Mouse (Mus musculus) A20 (cell line): Measurements from ENCODE around the gene Sdhaf2.

Experiments
- DNase-seq: peaks from one replicate; pipeline ENCODE4 v3.0.0-alpha.2; 2011; ENCODE audit warnings: low read depth, low spot score

The Sdhaf2 gene

DNA sequence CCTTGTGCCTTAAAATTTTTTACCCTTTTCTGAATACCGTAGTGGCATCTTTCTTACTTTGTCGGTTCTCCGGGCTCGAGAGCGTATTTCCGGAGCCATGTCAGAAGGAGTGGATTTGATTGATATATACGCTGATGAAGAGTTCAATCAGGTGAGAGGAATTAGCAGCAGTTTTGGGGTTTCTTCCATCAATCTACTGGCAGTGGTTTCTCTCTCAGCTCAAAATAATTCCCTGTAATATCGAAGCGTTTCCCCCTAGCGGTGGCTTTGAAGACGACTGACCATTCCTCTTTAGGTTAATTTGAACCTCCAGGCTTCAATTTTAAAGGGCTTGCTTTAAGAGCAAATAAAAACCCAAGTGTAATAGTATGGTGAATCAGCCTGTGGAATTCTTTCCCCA, at the start of gene Sdhaf2:
Sdhaf2 (minus strand) TSS at position 233 of the 400 bp plus-strand sequence.
- DNase-seq = peak; percentile 66

DNA sequence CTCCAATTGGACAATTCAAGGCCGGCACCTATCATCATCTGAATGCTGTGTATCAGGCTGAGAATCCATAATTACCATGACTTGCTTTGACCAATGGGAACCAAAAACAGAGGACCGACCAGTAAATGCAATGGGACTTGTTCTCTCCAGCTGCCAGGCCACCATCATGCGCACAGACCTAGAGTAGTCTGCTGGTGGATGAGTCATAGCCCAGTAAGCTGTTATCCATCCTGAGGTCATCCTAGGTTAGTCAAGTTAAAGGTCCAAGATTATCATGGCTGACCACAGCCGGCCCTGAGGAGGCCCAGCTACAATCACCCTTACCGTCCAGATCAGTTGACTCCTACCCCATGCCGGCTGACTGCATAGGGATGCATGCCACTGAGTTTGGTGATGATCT, 43.7 kb upstream of the Sdhaf2 start:
- DNase-seq = no peak

DNA sequence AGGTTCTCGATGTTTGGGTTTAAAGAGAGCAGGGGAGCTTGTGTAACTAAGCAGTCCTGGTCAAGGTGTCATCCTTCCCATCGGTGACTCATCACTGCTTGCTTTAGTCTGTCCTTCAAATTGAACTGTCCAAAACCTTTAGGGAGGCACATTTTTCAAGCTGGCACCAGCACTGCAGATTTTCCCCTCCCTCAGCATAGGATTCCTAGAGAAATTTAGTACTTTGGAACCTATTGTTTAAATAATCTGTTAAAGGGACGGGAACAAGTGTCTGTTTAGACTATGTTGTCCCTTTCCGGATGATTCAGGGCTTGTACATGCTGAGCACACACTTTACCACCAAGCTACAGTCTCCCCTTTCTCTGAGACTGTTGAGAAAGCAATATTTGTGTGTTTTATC, 39.3 kb upstream of the Sdhaf2 start:
- DNase-seq = no peak

DNA sequence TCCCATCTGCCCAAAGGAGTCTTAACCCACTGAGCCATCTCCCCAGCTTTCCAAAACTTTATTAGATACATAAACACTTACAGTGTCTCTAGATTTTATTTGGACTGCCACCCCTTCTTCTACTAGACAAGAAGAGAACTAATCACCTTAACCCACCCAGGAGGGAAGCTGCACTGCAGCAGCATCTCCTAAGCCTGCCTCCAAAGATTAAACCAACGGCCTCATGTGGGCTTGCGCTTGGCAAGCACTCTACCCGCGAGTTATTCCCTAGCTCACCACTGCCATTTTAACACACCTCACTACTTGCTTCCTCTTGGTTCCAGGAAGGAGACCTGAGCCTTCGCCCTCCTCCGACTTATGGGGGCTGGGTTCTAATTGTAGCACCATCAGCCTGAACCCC, 38.3 kb upstream of the Sdhaf2 start:
- no peak for DNase-seq

DNA sequence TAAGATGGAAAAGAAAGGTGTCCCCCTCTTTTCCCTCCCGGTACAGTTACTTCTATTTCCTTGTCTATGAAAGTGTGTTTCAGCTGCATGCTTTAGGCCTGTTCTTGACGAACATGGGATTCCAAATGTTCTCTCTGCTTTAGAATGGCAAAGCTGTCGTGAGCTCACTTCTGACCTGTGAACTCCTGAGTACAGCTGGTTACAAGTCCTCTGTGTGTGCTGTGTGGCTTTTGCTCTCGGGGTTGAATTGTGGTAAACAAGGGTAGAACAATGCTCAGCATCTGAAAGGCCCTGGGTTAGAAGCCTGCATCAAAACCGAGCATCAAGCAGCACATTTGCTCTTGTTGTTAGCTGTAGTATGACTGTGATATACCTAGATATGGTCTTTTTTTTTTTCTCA, 36.4 kb upstream of the Sdhaf2 start:
- no peak for DNase-seq

DNA sequence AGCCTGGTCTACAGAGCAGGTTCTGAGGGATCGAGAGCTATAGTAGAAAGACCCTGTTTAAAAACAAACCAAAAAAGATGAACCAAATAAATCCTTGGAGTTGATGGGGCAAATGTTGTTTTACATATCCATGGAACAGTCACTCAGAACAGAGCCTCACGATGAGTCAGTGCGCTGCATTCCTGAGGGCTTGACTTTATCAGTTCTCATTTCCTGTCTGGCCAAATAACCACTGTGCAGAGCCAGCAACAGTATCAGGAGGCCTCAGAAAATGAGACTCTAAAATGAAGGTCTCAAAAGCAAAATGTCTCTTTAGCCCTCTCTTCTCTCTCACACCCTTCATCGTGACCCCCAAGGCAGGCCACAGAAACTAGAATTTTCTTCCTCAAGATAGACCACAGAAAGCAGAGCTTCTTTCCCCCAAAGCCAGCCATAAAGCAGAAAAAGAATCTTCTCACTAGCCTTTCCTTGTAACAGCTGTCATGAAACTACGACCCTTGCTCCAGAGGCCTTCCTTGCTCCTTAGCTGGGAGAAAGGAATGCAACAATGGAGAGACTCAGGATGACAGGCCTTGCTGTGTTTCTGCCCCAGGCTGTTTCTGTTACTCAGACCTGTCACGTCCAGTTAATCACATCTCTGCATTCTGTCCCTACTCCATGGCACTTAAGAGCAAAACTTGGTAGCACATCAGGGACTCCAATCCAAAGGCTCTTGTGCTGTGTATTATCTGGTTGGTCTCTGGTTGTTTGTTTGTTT, 35.8 kb upstream of the Sdhaf2 start:
- DNase-seq = no peak

DNA sequence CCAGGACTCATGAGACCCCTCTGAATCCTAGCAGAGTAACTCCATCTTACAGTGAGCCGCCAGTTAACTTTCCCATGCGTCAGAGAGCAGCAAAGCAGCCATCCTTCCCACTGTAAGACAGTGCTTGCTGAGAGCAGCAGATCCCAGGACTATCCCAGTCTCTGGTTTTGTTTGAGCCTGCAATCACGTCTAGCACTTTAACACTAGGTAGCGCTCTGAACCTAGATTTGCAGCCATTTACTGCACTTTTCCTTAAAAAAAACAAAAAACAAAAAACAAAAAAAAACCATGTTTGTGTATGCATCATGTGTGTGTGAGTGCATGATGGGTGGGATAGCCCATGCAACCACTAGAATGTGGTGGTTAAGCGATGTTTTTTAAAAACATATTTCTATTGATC, 34.2 kb upstream of the Sdhaf2 start:
- DNase-seq = peak; percentile 29

DNA sequence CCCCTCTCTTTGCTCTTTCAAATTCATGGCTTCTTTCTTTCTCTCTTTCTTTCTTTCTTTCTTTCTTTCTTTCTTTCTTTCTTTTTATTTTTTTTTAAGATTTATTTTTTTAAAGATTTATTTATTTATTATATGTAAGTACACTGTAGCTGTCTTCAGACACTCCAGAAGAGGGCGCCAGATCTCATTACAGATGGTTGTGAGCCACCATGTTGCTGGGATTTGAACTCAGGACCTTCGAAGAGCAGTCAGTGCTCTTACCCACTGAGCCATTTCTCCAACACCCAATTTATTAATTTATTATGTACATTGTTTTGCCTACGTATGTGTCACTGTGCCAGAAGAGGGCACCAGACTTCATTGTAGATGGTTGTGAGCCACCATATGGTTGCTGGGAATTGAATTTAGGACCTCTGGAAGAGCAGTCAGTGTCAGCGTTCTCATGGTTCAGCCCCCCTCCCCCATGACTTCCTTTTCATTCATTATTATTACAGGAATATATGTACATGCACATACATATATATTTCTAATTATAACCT, 32.0 kb upstream of the Sdhaf2 start:
- DNase-seq = peak; percentile 42

DNA sequence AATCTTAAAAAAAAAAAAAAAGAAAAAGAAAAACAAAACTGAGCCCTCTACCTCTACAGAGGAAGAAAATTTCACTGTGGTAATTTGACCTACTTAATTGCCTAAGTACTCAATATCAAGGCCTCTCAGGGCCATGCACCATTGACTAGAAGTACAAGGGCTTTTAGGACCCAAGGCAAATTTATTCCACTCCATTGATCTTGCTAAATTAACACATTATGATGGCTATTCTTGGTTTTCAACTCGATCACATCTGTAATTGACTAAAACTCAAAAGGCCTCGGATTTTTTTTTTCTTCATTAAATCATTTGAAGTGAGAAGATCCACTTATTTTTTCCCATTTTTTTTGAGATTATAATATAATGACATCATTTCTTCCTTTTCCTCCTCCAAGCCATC, 31.5 kb upstream of the Sdhaf2 start:
- DNase-seq = no peak

DNA sequence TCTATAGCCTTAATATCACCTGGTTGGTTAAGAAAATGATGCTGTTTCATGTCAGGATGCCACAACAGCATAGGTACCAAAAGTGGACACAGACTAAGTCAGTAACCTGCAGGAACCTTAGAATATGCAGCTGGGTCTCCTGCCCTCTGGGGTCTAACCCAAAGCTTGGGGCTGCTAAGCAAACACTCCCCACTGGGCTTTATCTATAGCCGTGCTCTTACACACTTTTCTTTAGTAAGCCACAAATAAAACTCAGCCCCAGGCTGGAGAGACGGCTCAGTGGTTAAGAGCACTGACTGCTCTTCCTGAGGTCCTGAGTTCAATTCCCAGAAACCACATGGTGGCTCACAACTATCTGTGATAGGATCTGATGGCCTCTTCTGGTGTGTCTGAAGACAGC, 31.1 kb upstream of the Sdhaf2 start:
- DNase-seq = no peak

DNA sequence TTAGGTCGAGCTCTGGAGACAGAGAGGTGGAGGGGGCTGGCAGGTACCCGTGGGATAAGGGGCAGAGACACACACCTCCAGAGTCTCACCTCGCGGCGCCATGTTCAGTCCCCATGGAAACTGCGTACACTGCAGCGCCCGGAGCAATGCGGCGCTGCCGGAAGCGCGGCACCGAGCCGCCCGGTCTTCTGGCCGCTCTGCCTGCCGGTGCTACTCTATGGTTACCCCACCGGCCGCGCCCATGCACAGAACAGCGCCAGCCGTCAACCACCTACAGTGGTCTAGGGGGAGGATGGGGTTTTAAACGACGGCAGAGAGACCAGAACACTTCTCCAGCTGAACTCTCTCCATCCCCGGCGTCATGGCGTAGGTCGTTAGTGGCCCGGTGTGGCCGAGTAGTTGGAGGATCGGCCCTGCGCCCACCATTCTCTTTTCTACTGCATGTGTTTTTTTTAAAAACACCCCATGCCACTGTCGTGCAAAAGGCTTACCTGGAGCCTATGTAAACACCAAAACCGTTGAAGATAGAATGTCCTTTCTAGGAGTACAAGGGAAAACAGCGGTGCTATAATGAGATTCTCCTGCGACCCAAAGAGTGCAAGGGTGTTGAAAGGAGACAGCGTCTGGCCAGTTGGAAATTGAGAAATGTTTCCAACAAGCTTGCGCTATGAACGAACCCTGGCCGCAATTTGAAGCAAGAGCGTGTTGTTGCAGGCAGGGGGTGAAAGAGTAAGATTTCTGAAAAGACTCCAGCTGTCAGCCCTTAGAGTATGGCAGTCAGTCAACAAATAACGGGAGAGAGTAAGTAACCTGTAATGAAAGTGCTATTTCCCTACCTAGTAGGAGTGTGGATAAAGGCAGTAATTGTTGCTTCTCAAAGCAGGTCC, 29.9 kb upstream of the Sdhaf2 start, which contains the start of gene Tmem216:
Tmem216 (minus strand) TSS at position 615 of the 887 bp plus-strand sequence.
- DNase-seq = peak; percentile 88

DNA sequence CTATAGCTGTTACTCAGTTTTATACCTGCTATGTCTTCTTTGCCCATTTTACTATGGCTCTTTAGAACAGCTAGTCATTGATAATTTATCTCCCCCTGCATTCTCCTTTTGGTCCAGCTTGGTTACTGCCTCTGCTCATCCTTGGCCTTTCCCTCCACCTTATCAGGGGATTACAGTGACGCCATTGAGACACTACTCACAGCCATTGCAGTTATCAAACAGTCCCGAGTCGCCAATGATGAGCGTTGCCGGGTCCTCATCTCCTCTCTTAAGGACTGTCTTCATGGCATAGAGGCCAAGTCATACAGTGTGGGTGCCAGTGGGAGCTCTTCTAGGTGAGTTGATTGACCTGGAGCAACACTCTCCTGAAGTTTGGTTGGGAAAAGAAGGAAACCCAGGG, 13.5 kb upstream of the Sdhaf2 start:
- no peak for DNase-seq

DNA sequence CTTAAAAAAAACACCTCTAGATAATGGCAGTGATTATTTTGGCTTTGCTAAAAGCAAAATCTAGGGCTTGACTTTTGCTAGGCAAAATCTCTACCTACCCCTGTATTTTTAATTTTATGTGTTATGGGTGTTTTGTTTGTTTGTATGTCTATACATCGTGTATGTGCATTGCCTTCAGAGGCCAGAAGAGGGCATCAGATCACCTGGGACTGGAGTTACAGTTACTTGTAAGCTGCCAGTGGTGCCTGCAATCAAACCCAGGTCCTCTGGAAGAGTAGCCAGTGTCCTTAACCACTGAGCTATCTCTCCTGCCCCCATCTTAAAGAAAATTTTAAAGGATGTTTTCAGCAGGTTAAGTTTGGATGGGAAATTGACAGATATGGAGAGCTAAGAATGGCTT, 4.1 kb upstream of the Sdhaf2 start:
- peak; percentile 37 for DNase-seq

DNA sequence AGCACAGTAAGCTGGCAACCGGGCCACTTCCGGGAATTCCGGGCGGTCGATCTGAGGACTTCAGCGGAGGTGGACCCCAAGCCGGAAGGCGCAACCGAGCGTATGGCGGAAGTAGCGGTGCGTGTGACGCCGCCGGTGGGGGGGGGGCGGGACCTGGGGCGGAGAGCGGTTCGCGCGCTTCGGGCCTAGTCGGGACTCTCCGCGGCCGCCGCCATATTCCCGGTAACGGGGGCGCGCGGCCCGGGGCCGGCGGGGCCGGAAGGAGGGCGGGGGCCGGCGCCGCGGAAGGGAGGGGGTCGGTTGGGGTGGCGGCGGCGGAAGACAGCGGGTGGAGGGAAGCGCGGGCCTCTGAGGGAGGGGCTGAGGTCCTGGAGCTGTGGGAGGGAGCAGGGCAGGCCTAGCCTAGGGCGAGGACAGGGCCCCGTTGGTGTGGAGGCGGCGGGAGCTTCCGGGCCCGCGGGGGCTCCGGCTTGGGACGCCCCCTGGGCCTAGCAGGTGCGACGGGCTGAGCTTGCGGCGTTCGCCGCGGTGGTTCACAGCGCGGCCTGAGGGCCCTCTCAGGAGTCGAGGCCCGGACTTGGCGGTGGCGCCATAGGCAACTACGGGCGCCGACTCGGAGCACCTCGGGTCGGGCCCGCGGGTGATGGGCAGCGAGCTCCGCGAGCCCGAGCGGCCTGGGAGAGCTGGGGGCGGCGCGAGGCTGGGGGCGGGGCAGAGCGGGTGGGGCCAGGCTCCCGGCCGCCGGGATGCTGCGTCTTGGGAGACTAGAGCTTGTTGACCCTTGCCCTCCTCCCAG, 638 bp downstream of the Sdhaf2 start, which contains the start of gene Cpsf7:
Cpsf7 (plus strand) TSS at position 161 of the 796 bp plus-strand sequence.
- peak; percentile 97 for DNase-seq

DNA sequence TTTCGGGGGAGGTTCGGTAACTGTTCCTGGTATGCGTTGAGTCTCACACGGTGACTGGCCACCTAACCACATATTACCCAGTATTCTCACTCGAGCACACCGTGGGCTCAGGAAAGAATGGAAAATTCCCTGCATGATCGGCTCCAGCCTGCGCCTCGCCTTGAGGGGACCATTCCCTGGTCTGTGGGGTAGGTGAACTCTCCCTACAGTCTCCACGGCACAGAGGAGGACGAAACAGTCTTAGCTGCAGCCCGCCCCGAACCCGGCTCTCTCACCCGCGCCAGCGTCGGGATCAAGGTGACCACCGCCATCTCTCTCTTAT, 1.2 kb downstream of the Sdhaf2 start:
- DNase-seq = no peak

DNA sequence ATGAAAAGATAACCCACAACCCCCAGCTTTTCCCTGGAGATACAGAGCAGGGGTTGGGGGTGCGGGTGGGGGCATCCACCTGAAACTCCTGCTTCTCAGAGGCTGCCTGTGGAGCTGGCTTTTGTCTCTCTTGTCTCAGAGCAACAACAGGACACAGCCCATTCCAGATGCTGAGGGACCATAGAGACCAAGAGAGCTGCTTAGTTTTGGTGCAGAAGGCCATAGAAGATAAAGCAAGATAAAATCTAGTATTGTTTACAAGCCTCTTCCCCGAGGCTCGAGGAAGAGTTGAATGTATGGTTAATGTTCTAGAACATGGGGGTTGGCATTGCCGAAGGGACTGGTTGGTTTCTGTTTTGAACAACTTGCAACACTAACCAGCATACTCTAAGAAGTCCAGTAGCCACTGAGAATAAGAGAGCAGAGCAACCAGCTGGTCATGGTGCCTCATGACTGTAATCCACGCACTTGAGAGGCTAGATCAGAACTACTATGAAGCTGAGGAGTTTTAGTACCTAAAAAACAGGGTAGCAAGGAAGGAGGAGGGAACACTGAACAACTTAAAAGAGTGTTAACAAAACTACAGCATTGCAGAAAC, 2.4 kb downstream of the Sdhaf2 start:
- peak; percentile 57 for DNase-seq

DNA sequence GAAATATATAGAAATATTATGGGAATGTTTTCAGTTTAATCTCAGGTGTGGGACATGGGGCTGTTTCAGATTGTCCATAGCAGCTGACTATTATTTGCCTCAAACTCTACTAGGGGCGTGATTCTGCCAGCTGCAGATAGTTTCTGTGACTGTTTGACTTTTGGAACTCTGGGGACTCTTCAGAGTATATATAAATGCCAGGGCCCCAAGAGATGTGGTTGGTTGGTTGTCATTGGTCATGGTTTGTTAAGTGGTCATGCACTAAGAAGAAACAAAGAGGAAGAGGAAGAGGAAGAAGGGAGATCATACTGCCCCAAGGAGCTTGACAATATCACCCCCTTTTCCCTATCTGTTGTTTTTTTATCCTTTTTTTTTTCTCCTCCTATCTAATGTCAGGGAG, 4.0 kb downstream of the Sdhaf2 start:
- peak; percentile 80 for DNase-seq

DNA sequence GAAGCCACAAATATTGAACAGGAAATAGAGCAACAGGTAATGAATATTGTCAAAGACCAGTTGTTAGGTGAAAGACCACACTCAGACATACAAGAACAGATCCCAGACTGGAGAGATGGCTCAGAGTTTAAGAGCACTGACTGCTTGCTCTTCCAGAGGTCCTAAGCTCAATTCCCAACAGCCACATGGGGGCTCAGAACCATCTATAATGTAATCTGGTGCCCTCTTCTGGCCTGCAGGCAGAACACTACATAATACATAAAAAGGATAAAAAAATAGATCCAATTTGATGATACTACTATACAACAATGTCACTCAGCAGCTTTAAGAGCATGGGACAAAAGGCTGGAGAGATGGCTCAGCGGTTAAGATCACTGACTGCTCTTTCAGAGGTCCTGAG, 5.6 kb downstream of the Sdhaf2 start:
- peak; percentile 66 for DNase-seq

DNA sequence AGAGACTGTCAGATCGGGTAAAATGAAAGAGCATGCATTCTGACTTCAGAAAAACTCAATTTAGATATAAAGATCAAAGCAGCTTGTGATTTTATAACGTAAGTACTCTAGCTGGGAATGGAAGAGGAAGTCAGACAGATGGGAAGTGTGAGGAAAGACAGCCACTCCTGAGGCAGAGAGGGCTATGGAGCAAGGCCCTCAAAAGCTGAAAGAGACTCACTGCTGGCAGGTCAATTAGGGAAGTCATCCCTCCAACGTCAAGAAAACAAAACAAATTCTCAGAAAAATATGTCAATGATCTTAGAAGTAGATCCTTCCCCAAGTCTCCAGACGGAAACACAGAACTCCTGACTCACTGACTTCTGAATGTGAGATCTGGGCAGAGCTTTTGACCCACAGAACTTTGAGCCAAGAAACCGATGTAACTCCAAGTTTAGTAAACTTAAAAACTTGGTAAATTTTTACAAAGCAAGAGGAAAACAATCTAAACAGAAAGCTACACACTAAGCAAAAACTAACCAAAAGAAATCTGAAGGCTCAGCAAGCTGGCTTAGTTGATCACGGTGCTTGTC, 15.1 kb downstream of the Sdhaf2 start:
- no peak for DNase-seq

DNA sequence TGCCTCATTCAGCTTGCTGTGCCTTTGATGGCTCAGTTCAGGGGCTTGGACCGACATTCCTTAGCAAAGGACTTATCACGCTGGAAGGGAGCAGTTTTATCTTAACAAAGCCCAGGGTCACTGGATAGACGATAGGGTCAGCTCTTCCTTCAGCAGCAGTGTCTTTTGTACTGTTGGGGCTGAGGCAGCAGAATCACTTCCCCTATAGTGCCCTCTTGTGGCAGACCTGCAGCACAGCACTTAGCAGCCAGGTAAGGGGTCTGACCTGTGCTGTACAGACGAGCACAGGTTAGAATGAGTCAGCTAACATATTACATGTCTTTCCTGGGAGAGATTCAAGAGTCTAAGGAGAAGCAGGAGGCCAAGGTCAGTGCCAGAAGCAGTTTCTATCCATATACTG, 23.4 kb downstream of the Sdhaf2 start:
- DNase-seq = peak; percentile 69

DNA sequence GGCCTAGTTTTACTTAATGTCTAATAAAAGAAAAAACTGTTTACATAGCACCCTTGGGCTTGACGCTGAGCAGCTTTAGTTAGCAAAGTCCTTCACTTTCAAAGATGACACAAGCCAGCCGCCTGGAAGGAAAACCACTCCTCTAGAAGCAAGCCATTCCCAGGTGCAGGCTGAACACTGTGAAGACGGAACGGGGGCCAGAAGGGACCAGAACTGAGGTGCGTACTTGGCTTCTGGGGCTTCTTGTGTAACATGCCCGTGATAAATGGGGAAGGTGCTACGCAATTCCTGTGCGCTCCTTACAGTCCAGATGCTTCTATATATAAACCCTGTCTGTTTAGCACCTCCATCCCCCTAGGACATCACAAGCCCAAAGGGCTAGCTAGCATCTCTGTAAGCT, 25.4 kb downstream of the Sdhaf2 start:
- no peak for DNase-seq
